Mouse (Mus musculus): Measurements from ENCODE around the gene Pomgnt2.

DNA sequence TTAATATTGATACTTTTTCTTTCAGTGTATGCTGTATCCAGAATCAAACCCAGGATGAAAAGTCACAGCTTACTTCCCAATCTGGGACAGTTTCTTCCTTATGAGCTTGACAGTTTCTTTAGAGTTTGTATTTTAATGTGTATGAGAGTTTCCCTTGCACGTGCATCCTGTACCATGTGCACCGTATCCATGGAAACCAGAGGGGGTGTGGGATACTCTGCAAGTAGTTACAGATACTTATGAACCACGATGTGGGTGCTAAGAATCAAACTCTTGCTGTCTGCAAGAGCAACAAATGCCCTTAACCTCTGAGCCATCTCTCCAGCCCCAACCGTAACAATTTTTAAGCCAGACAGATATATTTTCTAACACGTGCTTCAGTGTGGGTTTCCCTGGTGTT lies 5.9 kb downstream of the Pomgnt2 start:
- TF ChIP-seq CTCF (IDR thresholded peaks at IDR 0.05; ENCODE audit: low read depth, low read length) (no peak), POLR2A (IDR thresholded peaks at IDR 0.05; ENCODE audit: insufficient read depth, low read length) (no peak), EP300 (IDR thresholded peaks at IDR 0.05; ENCODE audit: insufficient read depth, low read depth, low read length) (no peak)
